Mouse (Mus musculus) subcutaneous adipose tissue, adult 2 months (tissue): ENCODE results near the gene Actrt2. TPM values are rescaled to one million over a fixed set of nuclear protein-coding genes. Genes with fewer than 3 reads are reported as not detected.

Experiments used
- polyA plus RNA-seq: library from polyadenylated mRNA; depleted of rRNA; stranded (reverse); fragments of >200 nt; gene quantifications from 2 replicates; pipeline ENCODE4 v1.2.3, GENCODE M21; 2012; ENCODE audit warnings: low replicate concordance; rRNA removed

The Actrt2 gene
- not detected in 2 replicates for polyA plus RNA-seq

DNA sequence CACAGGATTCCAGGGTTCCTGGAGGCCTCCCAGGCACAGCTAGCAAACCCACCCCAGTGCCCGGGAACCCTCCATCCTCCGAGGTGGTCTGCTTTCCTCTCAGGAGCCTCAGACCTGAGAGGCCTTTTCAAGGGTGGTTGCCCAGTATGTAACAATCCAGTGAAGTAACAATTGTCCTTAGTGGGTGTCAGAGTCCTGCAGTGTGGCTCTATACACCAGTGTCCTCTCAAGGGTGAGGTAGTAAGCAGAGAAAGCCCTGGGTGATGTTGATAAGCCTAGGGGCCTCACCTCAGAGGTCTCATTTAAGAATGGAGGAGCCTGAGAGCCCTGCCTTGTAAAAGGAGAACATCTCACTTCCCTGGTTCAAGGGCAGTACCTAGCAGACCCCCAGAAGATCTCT is at the start of gene Actrt2:
Gene Actrt2 (minus strand): TSS at position 101 of the 400 bp plus-strand sequence.

DNA sequence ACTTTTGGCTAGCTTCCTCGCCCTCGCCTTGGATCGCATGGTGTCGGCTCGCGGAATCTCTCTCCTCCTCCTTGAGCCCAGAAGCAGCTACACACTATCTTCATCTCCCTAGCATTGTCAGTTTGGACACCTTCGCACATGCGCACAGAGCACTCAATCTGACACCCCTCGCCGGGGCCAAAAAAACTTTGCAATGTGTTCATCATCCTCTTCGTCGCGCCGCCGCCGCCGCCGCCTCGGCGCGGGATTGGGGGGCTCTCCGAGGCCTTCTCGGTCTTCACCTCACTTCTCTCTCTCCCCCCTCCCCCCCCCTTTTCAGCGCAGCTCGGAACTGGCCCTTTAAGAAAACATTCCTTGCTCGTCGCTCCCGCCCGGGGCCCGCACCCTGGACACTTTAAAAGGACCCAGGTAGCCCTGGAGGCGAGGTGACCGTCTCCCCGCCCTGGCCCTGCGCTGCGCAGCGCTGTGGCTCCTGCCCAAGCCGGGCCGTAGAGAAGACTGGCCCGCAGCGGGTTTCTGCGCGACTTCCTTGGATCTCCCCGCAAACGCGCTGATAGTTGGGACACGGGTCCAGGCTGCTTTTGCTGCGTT is 30.9 kb downstream of the Actrt2 start, which contains the start of gene Prdm16:
Gene Prdm16 (minus strand): TSS at position 153 of the 591 bp plus-strand sequence.

Other genes with a start within 250 kb of the Actrt2 start
- 8.7 and 9.0 TPM in 2 replicates for gene Prdm16, start 31.0 kb downstream of the Actrt2 start, polyA plus RNA-seq
- gene Ttc34, start 169.6 kb upstream of the Actrt2 start, polyA plus RNA-seq = 0.14 TPM in 1 of 2 replicates, not detected in the other
- 0.13 TPM in 1 of 2 replicates, not detected in the other for gene Mmel1, start 201.7 kb upstream of the Actrt2 start, polyA plus RNA-seq
- gene Fam213b, start 231.3 kb upstream of the Actrt2 start, polyA plus RNA-seq = 46.8 and 245 TPM in 2 replicates